Mouse (Mus musculus): Measurements from ENCODE around the gene Tnip1. TPM values are rescaled to one million over a fixed set of nuclear protein-coding genes. Genes with fewer than 3 reads are reported as not detected.

The Tnip1 gene
- polyA plus RNA-seq, 1 experiment from 2014 or later: 8.1 TPM

DNA sequence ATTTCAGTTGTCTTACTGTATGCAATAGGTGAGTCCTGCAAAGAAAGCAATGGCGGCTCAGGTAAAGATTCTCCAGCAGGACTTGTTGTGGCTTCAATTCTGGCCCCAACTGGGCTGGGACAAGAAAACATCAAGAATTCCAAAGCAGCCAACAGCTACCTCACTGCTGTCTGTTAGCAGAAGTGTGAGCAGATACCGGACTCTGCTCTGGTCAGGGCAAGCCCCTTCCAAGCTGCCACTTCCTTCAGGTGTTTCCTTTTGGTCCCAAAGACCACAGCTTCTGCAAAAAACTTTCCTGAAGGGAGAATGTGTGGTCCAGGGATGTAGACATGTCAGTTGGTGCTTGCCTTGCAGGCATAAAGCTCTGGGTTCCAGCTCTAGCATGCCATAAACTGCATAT, 13.0 kb upstream of the Tnip1 start:
- peaks cover 6% of the 10 kb centered on the region; the same call in 1 of the 2 replicates for H3K4me1 ChIP-seq (ENCODE audit: control insufficient read depth, insufficient read depth, low read length)
- no peak overlapping the region for H3K4me2 ChIP-seq (ENCODE audit: low read length)
- DNase-seq (ENCODE audit: low spot score): no peak
- no peaks in the 10 kb centered on the region for H3K36me3 ChIP-seq (ENCODE audit: control insufficient read depth, insufficient read depth, low read length)
- 95% methylated on average over 2 of the region's 2 CpGs for WGBS
- ATAC-seq: no peak
- no peak overlapping the region for H3K9ac ChIP-seq (ENCODE audit: low read length)
- no peaks in the 10 kb centered on the region for H3K27me3 ChIP-seq (replicated peaks; ENCODE audit: control insufficient read depth, insufficient read depth, low read length)
- no peak overlapping the region for H3K4me3 ChIP-seq (ENCODE audit: low read depth, low read length)
- no peak overlapping the region for H3K27ac ChIP-seq (ENCODE audit: low read depth, low read length)
- no peaks in the 10 kb centered on the region for H3K9me3 ChIP-seq (replicated peaks; ENCODE audit: control insufficient read depth, low read length)

DNA sequence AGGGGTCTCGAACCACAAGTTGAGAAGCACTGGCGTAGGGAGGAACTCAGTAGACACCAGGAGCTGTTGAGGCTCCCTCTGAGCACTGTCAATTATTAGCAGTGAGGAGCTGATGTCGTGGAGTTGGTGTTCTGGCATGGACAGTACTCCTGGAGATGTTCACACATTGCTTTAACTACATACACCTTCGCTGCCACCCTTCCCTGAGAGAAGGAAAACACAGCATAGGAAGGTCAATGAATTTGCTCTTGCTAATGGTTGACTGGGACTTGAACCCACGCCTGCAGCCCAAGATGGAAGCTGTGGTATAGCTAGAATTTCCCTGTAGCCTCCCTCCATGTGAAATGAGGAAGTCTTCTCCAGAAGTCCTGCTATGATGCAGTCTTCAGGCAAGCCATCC, 12.6 kb upstream of the Tnip1 start:
- 89% methylated on average over 5 of the region's 5 CpGs for WGBS
- Histone ChIP-seq H3K4me1 (ENCODE audit: control insufficient read depth, insufficient read depth, low read length) (peaks cover 6% of the 10 kb centered on the region; the same call in 1 of the 2 replicates), H3K4me2 (ENCODE audit: low read length) (no peak overlapping the region), H3K27me3 (replicated peaks; ENCODE audit: control insufficient read depth, insufficient read depth, low read length) (no peaks in the 10 kb centered on the region), H3K9me3 (replicated peaks; ENCODE audit: control insufficient read depth, low read length) (no peaks in the 10 kb centered on the region), H3K36me3 (ENCODE audit: control insufficient read depth, insufficient read depth, low read length) (no peaks in the 10 kb centered on the region), H3K9ac (ENCODE audit: low read length) (no peak overlapping the region), H3K27ac (ENCODE audit: low read depth, low read length) (no peak overlapping the region), H3K4me3 (ENCODE audit: low read depth, low read length) (no peak overlapping the region)
- no peak for ATAC-seq
- DNase-seq (ENCODE audit: low spot score): no peak

DNA sequence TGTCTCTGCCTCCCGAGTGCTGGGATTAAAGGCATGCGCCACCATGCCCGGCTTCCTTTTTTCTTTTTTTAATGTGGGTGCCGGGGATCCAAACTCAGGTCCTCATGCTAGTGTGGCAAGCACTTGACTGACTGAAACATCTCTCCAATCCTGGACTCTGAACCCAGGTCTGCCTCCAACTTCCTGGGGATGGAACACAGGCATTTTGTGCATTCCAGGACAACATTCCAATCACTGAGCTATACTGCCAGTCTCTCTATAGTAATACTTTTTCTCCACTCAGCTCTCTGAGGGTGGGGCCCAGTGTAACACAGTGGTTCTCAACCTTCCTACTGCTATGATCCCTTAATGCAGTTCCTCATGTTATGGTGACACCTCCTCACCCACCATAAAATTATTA, 11.9 kb upstream of the Tnip1 start:
- Histone ChIP-seq H3K36me3 (ENCODE audit: control insufficient read depth, insufficient read depth, low read length) (no peaks in the 10 kb centered on the region), H3K9ac (ENCODE audit: low read length) (no peak overlapping the region), H3K4me2 (ENCODE audit: low read length) (no peak overlapping the region), H3K4me3 (ENCODE audit: low read depth, low read length) (no peak overlapping the region), H3K27ac (ENCODE audit: low read depth, low read length) (no peak overlapping the region), H3K9me3 (replicated peaks; ENCODE audit: control insufficient read depth, low read length) (no peaks in the 10 kb centered on the region), H3K27me3 (replicated peaks; ENCODE audit: control insufficient read depth, insufficient read depth, low read length) (no peaks in the 10 kb centered on the region), H3K4me1 (ENCODE audit: control insufficient read depth, insufficient read depth, low read length) (peaks cover 6% of the 10 kb centered on the region; the same call in 1 of the 2 replicates)
- DNase-seq (ENCODE audit: low spot score): no peak
- ATAC-seq: no peak
- 95% methylated on average over 4 of the region's 4 CpGs for WGBS

DNA sequence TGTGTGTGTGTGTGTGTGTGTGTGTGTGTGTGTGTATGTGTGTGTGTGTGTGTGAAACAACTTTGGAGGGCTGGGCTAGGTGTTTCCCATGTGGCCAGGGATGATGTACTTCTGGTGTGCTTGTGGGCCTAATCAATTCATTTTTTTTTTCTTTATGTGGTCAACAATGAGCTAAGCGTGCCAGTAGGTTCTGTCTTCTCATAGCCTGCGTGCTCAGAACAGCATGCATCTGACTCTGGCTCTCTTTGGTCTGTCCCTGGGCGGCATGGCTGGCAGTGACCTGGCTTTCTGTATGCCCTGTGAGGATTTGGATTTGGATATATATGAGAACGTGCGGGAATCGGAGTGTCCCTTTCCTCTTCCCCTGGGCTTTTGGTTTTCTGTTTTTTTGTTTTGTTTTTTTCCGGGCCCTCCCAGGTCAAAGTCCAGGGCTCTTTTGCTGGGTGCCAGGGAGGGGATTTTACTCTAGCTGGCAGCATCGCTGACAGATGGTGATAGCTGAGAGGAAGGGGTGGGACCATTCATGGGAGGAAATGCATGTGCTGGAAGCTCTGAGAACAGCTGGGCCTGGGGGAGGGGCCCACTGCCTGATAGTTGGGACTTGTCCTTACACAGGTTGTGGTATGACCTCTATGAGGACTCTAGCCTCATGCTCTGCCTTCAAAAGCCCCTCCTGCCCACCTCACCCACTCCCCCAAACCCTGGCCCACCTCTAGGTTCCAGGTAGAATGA, 10.9 kb upstream of the Tnip1 start:
- peak; percentile 77 for ATAC-seq
- H3K4me1 ChIP-seq (ENCODE audit: control insufficient read depth, insufficient read depth, low read length): peaks cover 6% of the 10 kb centered on the region; the same call in 1 of the 2 replicates
- H3K9ac ChIP-seq (ENCODE audit: low read length): no peak overlapping the region
- 68% methylated on average over 8 of the region's 8 CpGs for WGBS
- H3K27me3 ChIP-seq (replicated peaks; ENCODE audit: control insufficient read depth, insufficient read depth, low read length): no peaks in the 10 kb centered on the region
- H3K4me2 ChIP-seq (ENCODE audit: low read length): no peak overlapping the region
- H3K27ac ChIP-seq (ENCODE audit: low read depth, low read length): no peak overlapping the region
- H3K9me3 ChIP-seq (replicated peaks; ENCODE audit: control insufficient read depth, low read length): no peaks in the 10 kb centered on the region
- no peak overlapping the region for H3K4me3 ChIP-seq (ENCODE audit: low read depth, low read length)
- no peaks in the 10 kb centered on the region for H3K36me3 ChIP-seq (ENCODE audit: control insufficient read depth, insufficient read depth, low read length)
- peak; percentile 64 for DNase-seq (ENCODE audit: low spot score)

GRCm38 (mm10) chr11:54972789-54973188, 10.1 kb upstream of the Tnip1 start:
- Histone ChIP-seq H3K9ac (ENCODE audit: low read length) (no peak overlapping the region), H3K4me2 (ENCODE audit: low read length) (no peak overlapping the region), H3K36me3 (ENCODE audit: control insufficient read depth, insufficient read depth, low read length) (no peaks in the 10 kb centered on the region), H3K9me3 (replicated peaks; ENCODE audit: control insufficient read depth, low read length) (no peaks in the 10 kb centered on the region), H3K27ac (ENCODE audit: low read depth, low read length) (no peak overlapping the region), H3K27me3 (replicated peaks; ENCODE audit: control insufficient read depth, insufficient read depth, low read length) (no peaks in the 10 kb centered on the region), H3K4me1 (ENCODE audit: control insufficient read depth, insufficient read depth, low read length) (peaks cover 6% of the 10 kb centered on the region; the same call in 1 of the 2 replicates), H3K4me3 (ENCODE audit: low read depth, low read length) (no peak overlapping the region)
- WGBS: 69% methylated on average over 6 of the region's 6 CpGs
- ATAC-seq (no peak), DNase-seq (ENCODE audit: low spot score) (no peak)

GRCm38 (mm10) chr11:54972049-54972723, 9.5 kb upstream of the Tnip1 start:
- WGBS: 71% methylated on average over 4 of the region's 4 CpGs

DNA sequence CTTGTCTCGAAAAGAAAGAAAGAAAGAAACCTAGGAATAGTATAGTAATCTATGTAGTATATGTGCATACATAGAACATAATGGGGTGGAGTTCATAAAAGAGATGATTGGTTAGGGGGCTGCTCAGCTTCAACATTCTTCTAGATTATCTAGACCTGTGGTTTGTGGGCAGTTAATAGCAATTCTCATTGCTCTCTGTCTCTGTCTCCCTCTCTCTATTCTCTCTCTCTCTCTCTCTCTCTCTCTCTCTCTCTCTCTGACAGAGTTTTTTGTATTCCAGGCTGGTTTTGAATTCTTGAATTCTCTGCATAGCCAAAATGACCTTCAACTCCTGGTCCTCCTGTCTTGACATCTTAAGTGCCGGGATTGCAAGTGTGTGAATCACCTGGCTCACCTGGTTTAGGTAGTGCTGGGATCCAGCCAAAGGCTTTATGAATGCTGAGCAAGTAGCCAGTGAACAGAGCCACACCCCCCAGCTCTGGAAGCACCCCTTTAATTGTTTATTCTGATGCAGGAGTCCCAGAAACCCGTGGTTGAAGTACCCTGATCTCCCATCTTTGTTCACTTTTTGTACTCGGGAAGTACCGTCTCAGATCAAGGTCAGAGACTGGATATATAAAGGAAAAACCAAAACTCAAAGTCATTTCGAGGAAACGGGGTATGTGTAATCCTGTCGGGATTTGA, 8.8 kb upstream of the Tnip1 start:
- H3K4me3 ChIP-seq (ENCODE audit: low read depth, low read length): no peak overlapping the region
- no peaks in the 10 kb centered on the region for H3K36me3 ChIP-seq (ENCODE audit: control insufficient read depth, insufficient read depth, low read length)
- ATAC-seq (no peak), DNase-seq (ENCODE audit: low spot score) (no peak)
- peaks cover 6% of the 10 kb centered on the region; the same call in 1 of the 2 replicates for H3K4me1 ChIP-seq (ENCODE audit: control insufficient read depth, insufficient read depth, low read length)
- no peak overlapping the region for H3K4me2 ChIP-seq (ENCODE audit: low read length)
- H3K27me3 ChIP-seq (replicated peaks; ENCODE audit: control insufficient read depth, insufficient read depth, low read length): no peaks in the 10 kb centered on the region
- no peak overlapping the region for H3K9ac ChIP-seq (ENCODE audit: low read length)
- H3K9me3 ChIP-seq (replicated peaks; ENCODE audit: control insufficient read depth, low read length): no peaks in the 10 kb centered on the region
- WGBS: 76% methylated on average over 8 of the region's 8 CpGs
- H3K27ac ChIP-seq (ENCODE audit: low read depth, low read length): no peak overlapping the region

More at GRCm38 (mm10) chr11:54972049-54972723, 9.5 kb upstream of the Tnip1 start:
- Histone ChIP-seq H3K4me2 (ENCODE audit: low read length) (no peak overlapping the region), H3K4me3 (ENCODE audit: low read depth, low read length) (no peak overlapping the region), H3K9me3 (replicated peaks; ENCODE audit: control insufficient read depth, low read length) (no peaks in the 10 kb centered on the region), H3K27me3 (replicated peaks; ENCODE audit: control insufficient read depth, insufficient read depth, low read length) (no peaks in the 10 kb centered on the region), H3K36me3 (ENCODE audit: control insufficient read depth, insufficient read depth, low read length) (no peaks in the 10 kb centered on the region), H3K9ac (ENCODE audit: low read length) (no peak overlapping the region), H3K4me1 (ENCODE audit: control insufficient read depth, insufficient read depth, low read length) (peaks cover 6% of the 10 kb centered on the region; the same call in 1 of the 2 replicates), H3K27ac (ENCODE audit: low read depth, low read length) (no peak overlapping the region)
- ATAC-seq (no peak), DNase-seq (ENCODE audit: low spot score) (no peak)

DNA sequence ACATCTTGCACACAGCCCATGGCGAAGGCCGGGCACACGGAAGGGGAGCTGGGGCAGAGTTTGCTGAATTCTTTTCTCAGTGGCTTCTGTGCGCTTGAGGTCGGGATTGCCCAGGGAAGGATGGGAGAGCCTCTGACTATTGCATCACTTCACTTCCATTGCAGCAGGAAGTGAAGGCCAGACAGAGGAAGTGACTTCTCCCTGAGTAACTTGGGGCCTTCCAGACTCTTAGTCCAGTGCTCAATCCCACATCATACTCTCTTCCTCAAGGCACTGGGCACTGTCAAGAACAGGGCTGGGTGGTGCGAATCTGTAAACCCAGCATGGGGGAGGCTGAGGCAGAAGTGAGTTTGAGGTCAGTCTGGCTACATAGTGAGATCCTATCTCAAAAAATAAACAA, 2.5 kb upstream of the Tnip1 start:
- no peak overlapping the region for H3K9ac ChIP-seq (ENCODE audit: low read length)
- no peaks in the 10 kb centered on the region for H3K4me1 ChIP-seq (ENCODE audit: control insufficient read depth, insufficient read depth, low read length)
- H3K4me3 ChIP-seq (ENCODE audit: low read depth, low read length): no peak overlapping the region
- H3K4me2 ChIP-seq (ENCODE audit: low read length): no peak overlapping the region
- H3K36me3 ChIP-seq (ENCODE audit: control insufficient read depth, insufficient read depth, low read length): no peaks in the 10 kb centered on the region
- ATAC-seq (no peak), DNase-seq (ENCODE audit: low spot score) (no peak)
- H3K9me3 ChIP-seq (replicated peaks; ENCODE audit: control insufficient read depth, low read length): no peaks in the 10 kb centered on the region
- H3K27ac ChIP-seq (ENCODE audit: low read depth, low read length): no peak overlapping the region
- 86% methylated on average over 6 of the region's 6 CpGs for WGBS
- no peaks in the 10 kb centered on the region for H3K27me3 ChIP-seq (replicated peaks; ENCODE audit: control insufficient read depth, insufficient read depth, low read length)

All from forebrain, embryonic 14.5 days (tissue).